Mouse (Mus musculus): ENCODE results near the gene Olfr64. TPM values are rescaled to one million over a fixed set of nuclear protein-coding genes. Genes with fewer than 3 reads are reported as not detected.
A peak's percentile ranks its signal among the peaks of the same experiment; 100 is the strongest.

Gene Olfr64
- polyA plus RNA-seq, 1 experiment from 2014 or later = not detected

GRCm38 (mm10) chr7:103860855-103861254, 33.4 kb downstream of the Olfr64 start:
- WGBS = 42% methylated on average over 1 of the region's 1 CpGs
- peak; percentile 75 for ATAC-seq (ENCODE audit: insufficient read depth)
- H3K27ac ChIP-seq (ENCODE audit: low read depth) = no peak overlapping the region; the same call in 1 of the 2 replicates
- H3K9me3 ChIP-seq (ENCODE audit: low read depth, low read length) = no peaks in the 10 kb centered on the region
- no peak overlapping the region for H3K9ac ChIP-seq
- H3K4me2 ChIP-seq = no peak overlapping the region
- H3K4me1 ChIP-seq (ENCODE audit: insufficient read depth) = no peaks in the 10 kb centered on the region
- no peaks in the 10 kb centered on the region for H3K36me3 ChIP-seq (ENCODE audit: insufficient read depth)
- no peak overlapping the region for H3K4me3 ChIP-seq (ENCODE audit: low read depth, low read length)
- peak; percentile 43 for DNase-seq
- H3K27me3 ChIP-seq (ENCODE audit: insufficient read depth, low read length) = no peaks in the 10 kb centered on the region
- TF ChIP-seq CTCF (IDR thresholded peaks at IDR 0.05; ENCODE audit: low read depth) = no peak

GRCm38 (mm10) chr7:103859076-103859475, 35.2 kb downstream of the Olfr64 start:
- H3K4me1 ChIP-seq (ENCODE audit: insufficient read depth) = no peaks in the 10 kb centered on the region
- ATAC-seq (ENCODE audit: insufficient read depth) (peak; percentile 66; the same call in 1 of the 2 replicates), DNase-seq (no peak)
- no peak overlapping the region for H3K27ac ChIP-seq (ENCODE audit: low read depth)
- H3K27me3 ChIP-seq (ENCODE audit: insufficient read depth, low read length) = no peaks in the 10 kb centered on the region
- no peak overlapping the region for H3K9ac ChIP-seq
- TF ChIP-seq CTCF (IDR thresholded peaks at IDR 0.05; ENCODE audit: low read depth) = no peak
- no peaks in the 10 kb centered on the region for H3K9me3 ChIP-seq (ENCODE audit: low read depth, low read length)
- WGBS = 41% methylated on average over 2 of the region's 2 CpGs
- no peaks in the 10 kb centered on the region for H3K36me3 ChIP-seq (ENCODE audit: insufficient read depth)
- H3K4me3 ChIP-seq (ENCODE audit: low read depth, low read length) = no peak overlapping the region
- H3K4me2 ChIP-seq = no peak overlapping the region

- H3K9ac ChIP-seq = no peak overlapping the region
- TF ChIP-seq CTCF (IDR thresholded peaks at IDR 0.05; ENCODE audit: low read depth) = no peak
- no peak for ATAC-seq (ENCODE audit: insufficient read depth)
- WGBS = 47% methylated on average over 1 of the region's 1 CpGs
- DNase-seq = no peak
- H3K36me3 ChIP-seq (ENCODE audit: insufficient read depth) = no peaks in the 10 kb centered on the region
- no peak overlapping the region for H3K4me2 ChIP-seq
- no peaks in the 10 kb centered on the region for H3K27me3 ChIP-seq (ENCODE audit: insufficient read depth, low read length)
- H3K9me3 ChIP-seq (ENCODE audit: low read depth, low read length) = no peaks in the 10 kb centered on the region
- no peak overlapping the region for H3K4me3 ChIP-seq (ENCODE audit: low read depth, low read length)
- H3K27ac ChIP-seq (ENCODE audit: low read depth) = no peak overlapping the region
- no peaks in the 10 kb centered on the region for H3K4me1 ChIP-seq (ENCODE audit: insufficient read depth)
These were observed 39.6 kb downstream of the Olfr64 start for GRCm38 (mm10) chr7:103854669-103855068.

- no peaks in the 10 kb centered on the region for H3K9me3 ChIP-seq (ENCODE audit: low read depth, low read length)
- ATAC-seq (ENCODE audit: insufficient read depth) = no peak
- no peak within 1 kb of the TSS for H3K27ac ChIP-seq (ENCODE audit: low read depth)
- H3K4me2 ChIP-seq = no peak within 1 kb of the TSS
- DNase-seq = no peak
- no peaks in the 10 kb centered on the region for H3K36me3 ChIP-seq (ENCODE audit: insufficient read depth)
- no peak for TF ChIP-seq CTCF (IDR thresholded peaks at IDR 0.05; ENCODE audit: low read depth)
- H3K4me3 ChIP-seq (ENCODE audit: low read depth, low read length) = no peak within 1 kb of the TSS
- H3K9ac ChIP-seq = no peak within 1 kb of the TSS
- whole genome bisulfite sequencing = 62% methylated on average over 2 of the region's 2 CpGs
- no peaks in the 10 kb centered on the region for H3K27me3 ChIP-seq (ENCODE audit: insufficient read depth, low read length)
- H3K4me1 ChIP-seq (ENCODE audit: insufficient read depth) = no peaks in the 10 kb centered on the region
These were observed 41.2 kb downstream of the Olfr64 start, which contains the start of gene Hbb-y for GRCm38 (mm10) chr7:103853090-103853489. Hbb-y (minus strand) TSS chr7:103853216.

GRCm38 (mm10) chr7:103844525-103845325, 49.6 kb downstream of the Olfr64 start:
- 42% methylated on average over 2 of the region's 2 CpGs for WGBS
- DNase-seq (no peak), ATAC-seq (ENCODE audit: insufficient read depth) (no peak)
- TF ChIP-seq CTCF (IDR thresholded peaks at IDR 0.05; ENCODE audit: low read depth) = no peak
- Histone ChIP-seq H3K36me3 (ENCODE audit: insufficient read depth) (no peaks in the 10 kb centered on the region), H3K9ac (no peak overlapping the region), H3K4me3 (ENCODE audit: low read depth, low read length) (no peak overlapping the region), H3K9me3 (ENCODE audit: low read depth, low read length) (no peaks in the 10 kb centered on the region), H3K27ac (ENCODE audit: low read depth) (no peak overlapping the region), H3K4me2 (no peak overlapping the region), H3K27me3 (ENCODE audit: insufficient read depth, low read length) (no peaks in the 10 kb centered on the region), H3K4me1 (ENCODE audit: insufficient read depth) (no peaks in the 10 kb centered on the region)

GRCm38 (mm10) chr7:103843034-103843433, 51.3 kb downstream of the Olfr64 start, which contains the start of gene Hbb-bh1:
Hbb-bh1 (minus strand) TSS chr7:103843164.
- Histone ChIP-seq H3K36me3 (ENCODE audit: insufficient read depth) (no peaks in the 10 kb centered on the region), H3K27ac (ENCODE audit: low read depth) (no peak within 1 kb of the TSS), H3K4me1 (ENCODE audit: insufficient read depth) (no peaks in the 10 kb centered on the region), H3K4me2 (no peak within 1 kb of the TSS), H3K9me3 (ENCODE audit: low read depth, low read length) (no peaks in the 10 kb centered on the region), H3K9ac (no peak within 1 kb of the TSS), H3K4me3 (ENCODE audit: low read depth, low read length) (no peak within 1 kb of the TSS), H3K27me3 (ENCODE audit: insufficient read depth, low read length) (no peaks in the 10 kb centered on the region)
- 65% methylated on average over 2 of the region's 2 CpGs for WGBS
- DNase-seq (no peak), ATAC-seq (ENCODE audit: insufficient read depth) (no peak)
- no peak for TF ChIP-seq CTCF (IDR thresholded peaks at IDR 0.05; ENCODE audit: low read depth)

- H3K9me3 ChIP-seq (ENCODE audit: low read depth, low read length) = no peaks in the 10 kb centered on the region
- 69% methylated on average over 3 of the region's 3 CpGs for WGBS
- H3K4me2 ChIP-seq = no peak within 1 kb of the TSS
- DNase-seq (no peak), ATAC-seq (ENCODE audit: insufficient read depth) (no peak)
- no peaks in the 10 kb centered on the region for H3K36me3 ChIP-seq (ENCODE audit: insufficient read depth)
- H3K9ac ChIP-seq = no peak within 1 kb of the TSS
- no peak within 1 kb of the TSS for H3K27ac ChIP-seq (ENCODE audit: low read depth)
- H3K4me1 ChIP-seq (ENCODE audit: insufficient read depth) = no peaks in the 10 kb centered on the region
- H3K4me3 ChIP-seq (ENCODE audit: low read depth, low read length) = no peak within 1 kb of the TSS
- no peak for TF ChIP-seq CTCF (IDR thresholded peaks at IDR 0.05; ENCODE audit: low read depth)
- no peaks in the 10 kb centered on the region for H3K27me3 ChIP-seq (ENCODE audit: insufficient read depth, low read length)
These were observed 54.0 kb downstream of the Olfr64 start, which contains the start of gene Hbb-bh2 for GRCm38 (mm10) chr7:103840268-103840667. Hbb-bh2 (minus strand) TSS chr7:103840520.

Other genes with a start within 250 kb of the Olfr64 start
- gene Olfr623, start 230.8 kb downstream of the Olfr64 start, polyA plus RNA-seq (2014; fragmentation: Nextera tagmentation; extraction: Ambion mirVana) = not detected in 2 replicates
- 0.03 TPM in 1 of 2 replicates, not detected in the other for gene Olfr624, start 223.3 kb downstream of the Olfr64 start, polyA plus RNA-seq (2014; fragmentation: Nextera tagmentation; extraction: Ambion mirVana)
- gene Olfr625-ps1, start 211.8 kb downstream of the Olfr64 start, polyA plus RNA-seq (2014; fragmentation: Nextera tagmentation; extraction: Ambion mirVana) = not detected in 2 replicates
- not detected in 2 replicates for gene Olfr243, start 179.8 kb downstream of the Olfr64 start, polyA plus RNA-seq (2014; fragmentation: Nextera tagmentation; extraction: Ambion mirVana)
- gene Olfr628, start 164.1 kb downstream of the Olfr64 start, polyA plus RNA-seq (2014; fragmentation: Nextera tagmentation; extraction: Ambion mirVana) = not detected in 2 replicates
- not detected in 2 replicates for gene Olfr629, start 149.5 kb downstream of the Olfr64 start, polyA plus RNA-seq (2014; fragmentation: Nextera tagmentation; extraction: Ambion mirVana)
- not detected in 2 replicates for gene Olfr630, start 137.2 kb downstream of the Olfr64 start, polyA plus RNA-seq (2014; fragmentation: Nextera tagmentation; extraction: Ambion mirVana)
- not detected in 2 replicates for gene Olfr69, start 122.9 kb downstream of the Olfr64 start, polyA plus RNA-seq (2014; fragmentation: Nextera tagmentation; extraction: Ambion mirVana)
- not detected in 2 replicates for gene Olfr68, start 114.8 kb downstream of the Olfr64 start, polyA plus RNA-seq (2014; fragmentation: Nextera tagmentation; extraction: Ambion mirVana)
- gene Olfr67, start 102.7 kb downstream of the Olfr64 start, polyA plus RNA-seq (2014; fragmentation: Nextera tagmentation; extraction: Ambion mirVana) = not detected in 2 replicates
- 3,031 and 3,067 TPM in 2 replicates for gene Hbb-bt, start 80.5 kb downstream of the Olfr64 start, polyA plus RNA-seq (2014; fragmentation: Nextera tagmentation; extraction: Ambion mirVana)
- 7,232 and 7,259 TPM in 2 replicates for gene Hbb-bs, start 66.4 kb downstream of the Olfr64 start, polyA plus RNA-seq (2014; fragmentation: Nextera tagmentation; extraction: Ambion mirVana)
- not detected in 2 replicates for gene Hbb-bh2, start 54.0 kb downstream of the Olfr64 start, polyA plus RNA-seq (2014; fragmentation: Nextera tagmentation; extraction: Ambion mirVana)
- gene Hbb-bh1, start 51.3 kb downstream of the Olfr64 start, polyA plus RNA-seq (2014; fragmentation: Nextera tagmentation; extraction: Ambion mirVana) = 9.2 and 18.0 TPM in 2 replicates
- 1,485 and 1,968 TPM in 2 replicates for gene Hbb-y, start 41.3 kb downstream of the Olfr64 start, polyA plus RNA-seq (2014; fragmentation: Nextera tagmentation; extraction: Ambion mirVana)
- not detected in 2 replicates for gene Olfr66, start 8.2 kb downstream of the Olfr64 start, polyA plus RNA-seq (2014; fragmentation: Nextera tagmentation; extraction: Ambion mirVana)
- not detected in 2 replicates for gene Olfr65, start 9.0 kb upstream of the Olfr64 start, polyA plus RNA-seq (2014; fragmentation: Nextera tagmentation; extraction: Ambion mirVana)
- gene Olfr631, start 34.3 kb upstream of the Olfr64 start, polyA plus RNA-seq (2014; fragmentation: Nextera tagmentation; extraction: Ambion mirVana) = not detected in 2 replicates
- not detected in 2 replicates for gene Olfr632, start 39.9 kb upstream of the Olfr64 start, polyA plus RNA-seq (2014; fragmentation: Nextera tagmentation; extraction: Ambion mirVana)
- not detected in 2 replicates for gene Olfr633, start 50.0 kb upstream of the Olfr64 start, polyA plus RNA-seq (2014; fragmentation: Nextera tagmentation; extraction: Ambion mirVana)
- not detected in 2 replicates for gene Olfr635, start 76.7 kb upstream of the Olfr64 start, polyA plus RNA-seq (2014; fragmentation: Nextera tagmentation; extraction: Ambion mirVana)
- not detected in 2 replicates for gene Olfr638, start 104.3 kb upstream of the Olfr64 start, polyA plus RNA-seq (2014; fragmentation: Nextera tagmentation; extraction: Ambion mirVana)
- gene Olfr639, start 122.8 kb upstream of the Olfr64 start, polyA plus RNA-seq (2014; fragmentation: Nextera tagmentation; extraction: Ambion mirVana) = not detected in 2 replicates
- not detected in 2 replicates for gene Olfr640, start 131.1 kb upstream of the Olfr64 start, polyA plus RNA-seq (2014; fragmentation: Nextera tagmentation; extraction: Ambion mirVana)
- not detected in 2 replicates for gene Olfr641, start 141.0 kb upstream of the Olfr64 start, polyA plus RNA-seq (2014; fragmentation: Nextera tagmentation; extraction: Ambion mirVana)
- not detected in 2 replicates for gene Olfr642, start 158.2 kb upstream of the Olfr64 start, polyA plus RNA-seq (2014; fragmentation: Nextera tagmentation; extraction: Ambion mirVana)
- gene 4930516K23Rik, start 167.0 kb upstream of the Olfr64 start, polyA plus RNA-seq (2014; fragmentation: Nextera tagmentation; extraction: Ambion mirVana) = not detected in 2 replicates
- not detected in 2 replicates for gene Olfr644, start 177.4 kb upstream of the Olfr64 start, polyA plus RNA-seq (2014; fragmentation: Nextera tagmentation; extraction: Ambion mirVana)
- gene Olfr645, start 191.0 kb upstream of the Olfr64 start, polyA plus RNA-seq (2014; fragmentation: Nextera tagmentation; extraction: Ambion mirVana) = not detected in 2 replicates
- not detected in 2 replicates for gene Olfr646, start 210.4 kb upstream of the Olfr64 start, polyA plus RNA-seq (2014; fragmentation: Nextera tagmentation; extraction: Ambion mirVana)
- not detected in 2 replicates for gene Ubqln5, start 235.3 kb upstream of the Olfr64 start, polyA plus RNA-seq (2014; fragmentation: Nextera tagmentation; extraction: Ambion mirVana)
- gene Olfr643, start 242.9 kb upstream of the Olfr64 start, polyA plus RNA-seq (2014; fragmentation: Nextera tagmentation; extraction: Ambion mirVana) = not detected in 2 replicates
- gene Ubqln3, start 248.8 kb upstream of the Olfr64 start, polyA plus RNA-seq (2014; fragmentation: Nextera tagmentation; extraction: Ambion mirVana) = not detected in 2 replicates